Mouse (Mus musculus): ENCODE data around the gene 1810049J17Rik. TPM values are rescaled to one million over a fixed set of nuclear protein-coding genes. Genes with fewer than 3 reads are reported as not detected.

Gene 1810049J17Rik
- polyA plus RNA-seq, 1 experiment from 2014 or later: 2.0 TPM

DNA sequence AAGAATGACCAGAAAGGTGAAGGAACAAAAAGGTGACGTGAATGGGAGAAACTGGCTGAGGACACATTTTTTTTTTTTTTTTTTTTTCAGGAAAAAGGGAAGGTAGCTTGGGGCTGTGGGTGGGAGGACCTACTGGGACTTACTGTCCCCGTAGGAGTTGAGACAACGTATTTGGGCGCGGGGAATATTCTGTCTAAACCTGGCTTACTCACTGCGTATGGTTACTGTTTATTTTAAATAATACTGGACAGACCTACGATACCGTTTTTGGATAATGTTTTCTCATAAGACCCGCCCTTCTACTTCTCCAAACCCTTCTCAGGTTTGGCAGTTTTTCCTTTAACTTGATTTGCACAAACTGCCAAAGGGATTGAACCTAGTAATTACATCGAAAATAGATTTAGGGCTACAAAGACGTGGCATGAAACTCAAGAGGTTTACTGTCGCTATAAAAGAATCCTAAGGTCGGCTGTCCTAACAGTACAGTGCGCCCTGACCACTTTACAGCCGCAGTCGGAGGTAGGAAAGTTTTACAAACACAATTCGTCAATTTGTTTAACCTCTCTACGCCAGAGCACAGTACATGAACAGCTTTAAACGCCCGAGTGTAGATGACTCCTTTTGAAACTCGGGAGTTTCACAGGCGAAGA lies 1.1 kb downstream of the 1810049J17Rik start:
- H3K4me2 ChIP-seq (replicated peaks): peak overlapping the region; percentile 75
- 0 out of 2 replicates have a peak, but pooled peaks have one; percentile 0 for ATAC-seq (ENCODE audit: insufficient number of reproducible peaks, insufficient read depth, low FRiP score, low TSS enrichment)
- no peaks in the 10 kb centered on the region for H3K36me3 ChIP-seq
- H3K27ac ChIP-seq: peak overlapping the region; percentile 89
- 5% methylated on average over 22 of the region's 22 CpGs for WGBS
- peak overlapping the region; percentile 97 for H3K4me3 ChIP-seq
- H3K9ac ChIP-seq: peak overlapping the region; percentile 99
- H3K9me3 ChIP-seq: no peaks in the 10 kb centered on the region
- H3K27me3 ChIP-seq: peaks cover 3% of the 10 kb centered on the region; the same call in 1 of the 2 replicates
- H3K4me1 ChIP-seq: peaks cover 9% of the 10 kb centered on the region

DNA sequence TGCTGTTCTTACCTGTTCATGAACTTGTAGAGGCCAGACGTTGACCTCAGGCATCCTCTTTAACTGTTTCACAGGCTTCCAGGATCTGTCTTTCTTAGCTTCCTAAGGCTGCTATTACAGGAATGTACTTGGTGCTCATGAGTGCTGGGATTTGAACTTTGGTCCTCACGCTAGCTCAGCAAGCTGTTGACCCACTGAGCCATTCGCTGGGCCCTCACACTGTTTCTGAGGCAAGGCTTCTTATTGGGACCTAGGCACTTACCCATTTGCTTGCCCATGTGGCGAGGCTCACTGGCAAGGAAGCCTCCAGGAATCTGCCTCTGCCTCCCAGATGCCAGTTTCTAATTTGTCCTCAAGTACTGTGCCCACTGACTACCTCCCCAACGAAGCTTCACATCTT lies 1.8 kb downstream of the 1810049J17Rik start:
- peaks cover 3% of the 10 kb centered on the region; the same call in 1 of the 2 replicates for H3K27me3 ChIP-seq
- H3K4me2 ChIP-seq (replicated peaks): 0 out of 2 replicates have a peak overlapping the region, but pooled peaks have one; percentile 75

DNA sequence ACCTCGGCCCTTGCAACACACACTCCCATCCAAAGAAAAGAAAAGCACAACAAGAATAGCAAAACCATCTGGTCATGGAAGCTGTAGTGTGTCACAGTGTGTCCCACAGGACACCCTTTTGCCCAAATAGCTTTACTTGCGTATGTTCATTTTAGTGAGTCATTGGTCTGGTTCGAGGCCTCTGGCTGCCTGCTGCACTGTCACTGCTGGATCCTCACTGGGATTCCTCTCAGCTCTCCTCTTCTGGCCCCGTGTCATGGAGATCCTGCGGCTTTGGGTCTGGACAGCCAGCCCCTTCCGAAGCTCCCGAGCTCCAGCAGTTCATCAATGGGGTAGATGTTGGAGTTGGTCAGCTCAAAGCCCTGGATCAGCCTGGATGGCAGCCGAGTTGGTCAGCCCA lies 3.2 kb downstream of the 1810049J17Rik start:
- Histone ChIP-seq H3K4me2 (replicated peaks) (no peak overlapping the region), H3K9me3 (no peaks in the 10 kb centered on the region), H3K4me3 (no peak overlapping the region), H3K27ac (no peak overlapping the region), H3K27me3 (peaks cover 3% of the 10 kb centered on the region; the same call in 1 of the 2 replicates), H3K36me3 (no peaks in the 10 kb centered on the region), H3K4me1 (peaks cover 4% of the 10 kb centered on the region; the same call in 1 of the 2 replicates), H3K9ac (no peak overlapping the region)
- 86% methylated on average over 8 of the region's 8 CpGs for WGBS
- no peak for ATAC-seq (ENCODE audit: insufficient number of reproducible peaks, insufficient read depth, low FRiP score, low TSS enrichment)

More for the DNA sequence above, 1.8 kb downstream of the 1810049J17Rik start:
- no peak for ATAC-seq (ENCODE audit: insufficient number of reproducible peaks, insufficient read depth, low FRiP score, low TSS enrichment)
- Histone ChIP-seq H3K4me3 (no peak overlapping the region), H3K4me1 (peaks cover 9% of the 10 kb centered on the region), H3K9ac (no peak overlapping the region), H3K36me3 (no peaks in the 10 kb centered on the region), H3K27ac (no peak overlapping the region), H3K9me3 (no peaks in the 10 kb centered on the region)
- WGBS: 47% methylated on average over 5 of the region's 5 CpGs

DNA sequence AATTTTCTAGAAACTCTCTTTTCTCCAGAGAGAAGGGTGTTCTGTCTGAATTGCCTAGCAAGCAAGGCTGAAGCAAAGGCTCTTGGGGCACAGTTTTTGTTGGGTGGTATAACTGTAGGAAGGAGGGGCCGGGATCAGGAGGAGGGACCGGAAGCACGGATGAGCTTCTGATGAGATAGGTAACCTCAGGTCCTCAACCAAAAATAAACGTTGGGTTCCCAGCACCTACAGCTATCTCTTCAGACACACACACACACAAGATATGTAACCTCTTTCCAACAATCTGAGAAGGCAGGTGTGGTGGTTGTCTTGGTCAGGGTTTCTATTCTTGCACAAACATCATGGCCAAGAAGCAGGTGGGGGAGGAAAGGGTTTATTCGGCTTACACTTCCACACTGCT lies 4.4 kb downstream of the 1810049J17Rik start:
- no peak overlapping the region for H3K4me3 ChIP-seq
- no peaks in the 10 kb centered on the region for H3K4me1 ChIP-seq
- H3K9ac ChIP-seq: no peak overlapping the region
- WGBS: 88% methylated on average over 5 of the region's 5 CpGs
- H3K4me2 ChIP-seq (replicated peaks): no peak overlapping the region
- H3K36me3 ChIP-seq: no peaks in the 10 kb centered on the region
- no peak for ATAC-seq (ENCODE audit: insufficient number of reproducible peaks, insufficient read depth, low FRiP score, low TSS enrichment)
- peaks cover 3% of the 10 kb centered on the region; the same call in 1 of the 2 replicates for H3K27me3 ChIP-seq
- no peaks in the 10 kb centered on the region for H3K9me3 ChIP-seq
- no peak overlapping the region for H3K27ac ChIP-seq

DNA sequence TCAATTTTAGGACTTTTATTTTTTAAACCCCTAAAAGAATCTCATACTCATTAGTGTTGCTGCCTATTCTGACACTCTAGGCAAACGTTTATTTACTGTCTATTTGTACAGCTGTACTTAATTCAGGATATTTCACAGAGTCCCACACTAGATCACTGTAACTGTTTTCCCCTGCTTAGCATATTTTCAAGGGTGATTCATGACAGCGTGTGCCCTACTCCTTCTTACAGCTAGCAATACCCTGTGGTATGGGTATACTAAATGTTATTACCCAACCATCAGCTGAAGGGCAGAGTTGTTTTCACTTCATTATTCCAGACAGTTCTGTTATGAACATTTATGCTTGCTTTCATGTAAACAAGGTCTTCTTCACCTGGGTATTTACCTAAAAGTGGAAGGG lies 5.7 kb downstream of the 1810049J17Rik start:
- no peak for ATAC-seq (ENCODE audit: insufficient number of reproducible peaks, insufficient read depth, low FRiP score, low TSS enrichment)

DNA sequence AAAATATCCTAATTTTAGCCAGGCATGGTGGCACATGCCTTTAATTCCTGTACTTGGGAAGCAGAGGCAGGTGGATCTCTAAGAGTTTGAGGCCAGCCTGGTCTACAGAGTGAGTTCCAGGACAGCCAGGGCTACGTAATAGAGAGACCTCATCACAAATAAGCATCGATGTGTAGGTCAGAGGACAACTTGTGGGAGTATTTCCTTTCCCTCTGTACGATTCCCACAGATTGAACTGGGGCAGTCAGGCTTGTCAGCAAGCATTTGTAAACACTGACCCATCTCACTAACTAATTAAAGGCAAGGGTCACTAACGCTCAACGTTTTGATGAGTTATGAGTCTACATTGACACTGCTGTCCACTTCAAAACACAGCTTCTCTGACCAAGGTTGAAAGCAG lies 7.1 kb downstream of the 1810049J17Rik start:
- ATAC-seq (ENCODE audit: insufficient number of reproducible peaks, insufficient read depth, low FRiP score, low TSS enrichment): no peak
- Histone ChIP-seq H3K36me3 (no peaks in the 10 kb centered on the region), H3K4me2 (replicated peaks) (no peak overlapping the region), H3K4me1 (no peaks in the 10 kb centered on the region), H3K9ac (no peak overlapping the region), H3K27ac (no peak overlapping the region), H3K4me3 (no peak overlapping the region), H3K27me3 (no peaks in the 10 kb centered on the region), H3K9me3 (no peaks in the 10 kb centered on the region)
- 76% methylated on average over 5 of the region's 5 CpGs for WGBS

More for the DNA sequence above, 5.7 kb downstream of the 1810049J17Rik start:
- Histone ChIP-seq H3K4me3 (no peak overlapping the region), H3K9me3 (no peaks in the 10 kb centered on the region), H3K27me3 (peaks cover 3% of the 10 kb centered on the region; the same call in 1 of the 2 replicates), H3K27ac (no peak overlapping the region), H3K4me2 (replicated peaks) (no peak overlapping the region), H3K36me3 (no peaks in the 10 kb centered on the region), H3K4me1 (no peaks in the 10 kb centered on the region), H3K9ac (no peak overlapping the region)
- WGBS: 45% methylated on average over 2 of the region's 2 CpGs

DNA sequence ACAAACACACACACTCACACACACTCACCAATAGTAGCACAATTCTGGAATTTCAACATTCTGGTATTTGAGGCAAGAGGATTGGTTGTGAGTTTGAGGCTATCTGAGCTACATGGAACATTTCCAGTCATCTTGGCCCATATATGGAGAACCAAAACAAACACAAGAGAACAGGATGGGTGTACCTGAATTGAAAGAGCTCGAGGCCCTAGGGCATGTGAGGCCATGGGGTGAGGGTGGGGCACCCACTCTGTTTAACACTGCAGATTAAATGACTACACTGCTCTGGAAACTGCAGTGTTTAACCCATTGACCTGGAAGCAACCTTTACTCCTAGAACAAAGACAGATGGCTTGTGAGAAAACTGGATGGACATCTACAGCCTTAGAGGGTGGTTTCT lies 8.4 kb downstream of the 1810049J17Rik start:
- 16% methylated on average over 1 of the region's 1 CpGs for WGBS
- no peak overlapping the region for H3K9ac ChIP-seq

DNA sequence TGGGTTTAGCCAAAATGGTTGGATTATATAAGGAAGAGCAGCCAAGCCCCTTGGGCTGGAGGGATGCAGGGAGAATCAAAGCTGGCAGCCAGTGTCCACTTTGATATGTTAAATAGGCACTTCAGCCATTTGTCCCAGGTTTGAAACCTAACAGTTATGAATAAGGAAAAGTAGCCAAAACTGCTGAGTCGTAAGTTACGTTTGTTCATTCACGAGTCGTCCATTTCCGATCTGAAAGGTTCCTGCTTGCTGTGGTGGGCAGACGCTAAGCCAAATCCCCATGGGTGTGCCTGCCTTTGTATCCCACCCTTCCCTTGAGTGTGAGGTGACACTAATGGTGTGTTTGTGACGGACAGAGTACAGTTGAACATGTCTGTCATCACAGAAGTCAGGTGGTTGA lies 10.2 kb downstream of the 1810049J17Rik start:
- no peak overlapping the region for H3K9ac ChIP-seq
- no peak overlapping the region for H3K27ac ChIP-seq
- H3K27me3 ChIP-seq: no peaks in the 10 kb centered on the region
- no peaks in the 10 kb centered on the region for H3K9me3 ChIP-seq
- no peak overlapping the region for H3K4me2 ChIP-seq (replicated peaks)
- ATAC-seq (ENCODE audit: insufficient number of reproducible peaks, insufficient read depth, low FRiP score, low TSS enrichment): no peak
- 89% methylated on average over 7 of the region's 7 CpGs for WGBS
- H3K36me3 ChIP-seq: no peaks in the 10 kb centered on the region
- H3K4me3 ChIP-seq: no peak overlapping the region
- H3K4me1 ChIP-seq: no peaks in the 10 kb centered on the region

More for the DNA sequence above, 8.4 kb downstream of the 1810049J17Rik start:
- no peak overlapping the region for H3K4me2 ChIP-seq (replicated peaks)
- H3K4me3 ChIP-seq: no peak overlapping the region
- no peaks in the 10 kb centered on the region for H3K36me3 ChIP-seq
- H3K9me3 ChIP-seq: no peaks in the 10 kb centered on the region
- ATAC-seq (ENCODE audit: insufficient number of reproducible peaks, insufficient read depth, low FRiP score, low TSS enrichment): no peak
- H3K27ac ChIP-seq: no peak overlapping the region
- H3K4me1 ChIP-seq: no peaks in the 10 kb centered on the region
- H3K27me3 ChIP-seq: no peaks in the 10 kb centered on the region

DNA sequence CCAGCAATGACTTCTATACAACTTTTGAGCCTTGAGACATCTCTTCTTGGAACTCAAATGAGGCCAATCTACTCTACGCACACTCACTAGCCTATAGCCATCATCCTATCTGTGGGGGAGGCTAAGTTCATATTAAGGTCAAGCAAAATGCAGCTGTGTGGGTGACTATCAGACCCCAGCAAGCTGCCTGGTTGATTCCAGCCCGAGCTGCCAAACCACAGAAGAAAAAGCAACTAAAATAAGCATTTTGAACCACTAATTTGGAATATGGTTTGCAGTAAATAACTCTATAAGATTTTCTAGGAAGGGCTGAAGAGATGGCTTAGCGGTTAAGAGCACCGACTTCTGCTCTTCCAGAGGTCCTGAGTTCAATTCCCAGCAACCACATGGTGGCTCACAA lies 11.0 kb downstream of the 1810049J17Rik start:
- Histone ChIP-seq H3K9me3 (no peaks in the 10 kb centered on the region), H3K4me3 (no peak overlapping the region), H3K27ac (no peak overlapping the region), H3K4me1 (no peaks in the 10 kb centered on the region), H3K27me3 (no peaks in the 10 kb centered on the region), H3K4me2 (replicated peaks) (no peak overlapping the region), H3K36me3 (no peaks in the 10 kb centered on the region), H3K9ac (no peak overlapping the region)
- 85% methylated on average over 4 of the region's 4 CpGs for WGBS
- ATAC-seq (ENCODE audit: insufficient number of reproducible peaks, insufficient read depth, low FRiP score, low TSS enrichment): no peak

DNA sequence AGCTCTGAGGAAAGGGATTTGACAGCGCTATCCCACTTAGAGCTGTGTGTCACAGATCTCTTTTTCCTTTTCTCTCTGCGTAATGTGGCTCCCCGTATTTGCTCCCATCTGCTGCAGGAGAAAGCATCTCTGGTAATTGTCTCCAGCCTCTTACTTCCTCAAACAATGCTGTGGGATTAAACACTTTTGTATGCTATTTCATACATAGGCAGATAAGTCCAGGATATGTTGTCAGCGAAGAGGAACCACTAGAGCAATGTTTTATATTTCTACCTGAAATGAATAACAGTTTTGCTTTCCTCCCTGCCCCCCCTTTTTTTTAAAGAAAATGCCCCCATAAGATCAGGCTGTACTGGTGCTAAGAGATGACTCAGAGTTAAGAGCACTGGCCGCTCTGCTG lies 13.2 kb downstream of the 1810049J17Rik start:
- no peak for ATAC-seq (ENCODE audit: insufficient number of reproducible peaks, insufficient read depth, low FRiP score, low TSS enrichment)
- Histone ChIP-seq H3K27me3 (no peaks in the 10 kb centered on the region), H3K27ac (no peak overlapping the region), H3K4me1 (no peaks in the 10 kb centered on the region), H3K9me3 (no peaks in the 10 kb centered on the region), H3K36me3 (no peaks in the 10 kb centered on the region), H3K4me3 (no peak overlapping the region), H3K4me2 (replicated peaks) (no peak overlapping the region), H3K9ac (no peak overlapping the region)
- 83% methylated on average over 5 of the region's 5 CpGs for WGBS

DNA sequence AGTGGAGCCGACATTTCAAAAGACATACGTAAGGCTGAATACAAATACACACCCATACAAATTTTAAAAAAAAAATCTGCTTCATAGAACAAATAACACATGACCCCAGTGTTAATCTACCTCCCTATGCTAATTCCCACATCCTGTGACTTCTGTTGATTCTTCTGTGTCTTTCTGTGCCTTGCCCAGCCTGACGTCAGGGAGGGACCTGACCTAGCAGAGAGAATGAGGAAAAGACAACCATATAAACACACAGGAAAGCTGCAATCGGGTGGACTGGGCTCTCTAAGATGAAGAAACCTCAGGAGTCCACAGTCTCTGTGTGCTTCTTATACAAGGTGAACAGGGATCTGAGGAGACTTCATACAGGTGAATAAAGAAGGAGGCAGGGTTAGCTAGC lies 14.6 kb downstream of the 1810049J17Rik start:
- H3K4me1 ChIP-seq: no peaks in the 10 kb centered on the region
- no peak overlapping the region for H3K27ac ChIP-seq
- no peak overlapping the region for H3K9ac ChIP-seq
- no peak for ATAC-seq (ENCODE audit: insufficient number of reproducible peaks, insufficient read depth, low FRiP score, low TSS enrichment)
- H3K27me3 ChIP-seq: no peaks in the 10 kb centered on the region
- no peaks in the 10 kb centered on the region for H3K9me3 ChIP-seq
- no peak overlapping the region for H3K4me3 ChIP-seq
- 70% methylated on average over 4 of the region's 4 CpGs for WGBS
- no peaks in the 10 kb centered on the region for H3K36me3 ChIP-seq
- no peak overlapping the region for H3K4me2 ChIP-seq (replicated peaks)

DNA sequence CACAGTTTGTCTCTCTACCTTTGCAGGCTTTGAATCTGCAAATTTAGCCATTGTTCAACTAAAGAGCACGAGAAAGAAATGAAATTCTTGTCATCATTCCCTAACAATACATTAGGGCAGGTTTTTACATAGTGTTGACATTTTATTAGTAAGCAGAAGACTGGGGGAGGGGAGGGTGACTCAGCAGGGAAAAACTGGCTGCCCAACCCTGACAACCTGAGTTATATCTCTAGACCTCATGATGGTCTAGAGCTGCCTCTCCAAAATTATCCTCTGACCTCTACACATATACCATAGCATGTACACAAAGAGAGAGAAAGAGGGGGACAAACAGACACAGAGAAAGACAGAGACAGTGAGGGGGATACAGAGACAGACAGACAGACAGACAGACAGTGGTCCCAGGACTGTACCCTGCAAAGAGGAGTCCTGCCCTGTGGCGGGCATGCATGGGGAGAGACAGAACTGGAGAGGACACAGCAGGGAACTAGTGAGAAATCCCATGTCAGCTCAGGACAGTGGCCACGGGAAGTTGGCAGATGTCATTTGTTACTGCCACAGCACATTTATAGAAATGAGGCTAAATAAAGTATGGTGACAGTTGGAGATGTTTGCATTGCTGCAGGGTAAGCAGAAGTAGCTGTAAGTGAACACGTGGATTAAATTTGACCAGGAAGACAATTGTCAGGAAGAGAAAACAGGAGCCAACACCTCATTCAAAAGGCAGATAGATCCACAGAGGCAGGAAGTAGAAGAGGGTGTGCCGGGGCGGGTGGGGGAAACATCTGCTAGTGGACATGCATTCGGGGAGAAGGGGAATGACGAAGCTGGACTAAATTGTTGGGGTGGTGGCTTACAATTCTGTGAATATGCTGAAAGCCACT lies 15.3 kb downstream of the 1810049J17Rik start:
- Histone ChIP-seq H3K4me3 (no peak overlapping the region), H3K27ac (no peak overlapping the region), H3K4me1 (no peaks in the 10 kb centered on the region), H3K27me3 (no peaks in the 10 kb centered on the region), H3K36me3 (no peaks in the 10 kb centered on the region), H3K4me2 (replicated peaks) (no peak overlapping the region), H3K9me3 (no peaks in the 10 kb centered on the region), H3K9ac (no peak overlapping the region)
- no peak for ATAC-seq (ENCODE audit: insufficient number of reproducible peaks, insufficient read depth, low FRiP score, low TSS enrichment)
- 52% methylated on average over 8 of the region's 8 CpGs for WGBS

All from embryonic facial prominence, embryonic 12.5 days (tissue).